Mouse (Mus musculus) testis, adult 2 months (tissue): ENCODE measurements around the gene Nipsnap1. TPM values are rescaled to one million over a fixed set of nuclear protein-coding genes. Genes with fewer than 3 reads are reported as not detected.

ENCODE experiments used
- H3K27ac ChIP-seq: fragments of 200-500 bp; 2 replicates; pipeline ENCODE4 v1.5.1; 2012; ENCODE audit warnings: low read depth, low read length; ENCODE audit not compliant: control insufficient read depth, insufficient read depth
- H3K27me3 ChIP-seq: fragments of 200-500 bp; 2 replicates; pipeline ENCODE4 v1.6.1; 2012; ENCODE audit warnings: mild to moderate bottlenecking, low read length, moderate library complexity; ENCODE audit not compliant: control insufficient read depth, insufficient read depth
- H3K36me3 ChIP-seq: fragments of 200-500 bp; 2 replicates; pipeline ENCODE4 v1.6.1; 2012; ENCODE audit warnings: mild to moderate bottlenecking, low read length; ENCODE audit not compliant: control insufficient read depth, insufficient read depth
- H3K4me1 ChIP-seq: fragments of 200-500 bp; 2 replicates; pipeline ENCODE4 v1.6.1; 2012; ENCODE audit warnings: low read length; ENCODE audit not compliant: control insufficient read depth, insufficient read depth
- H3K4me3 ChIP-seq: fragments of 200-500 bp; 2 replicates; pipeline ENCODE4 v1.5.1; 2012; ENCODE audit warnings: low read depth, mild to moderate bottlenecking, low read length, moderate library complexity, mixed read lengths; ENCODE audit not compliant: control insufficient read depth
- CTCF ChIP-seq: fragments of 200-500 bp; IDR thresholded peaks from 2 replicates; pipeline ENCODE4 v1.5.1; 2012; ENCODE audit warnings: low read depth, mild to moderate bottlenecking, inconsistent platforms, low read length, moderate library complexity; ENCODE audit not compliant: control insufficient read depth, insufficient read depth, insufficient replicate concordance
- POLR2A ChIP-seq: fragments of 200-500 bp; IDR thresholded peaks from 2 replicates; pipeline ENCODE4 v1.6.1; 2012; ENCODE audit warnings: low read depth, mild to moderate bottlenecking, inconsistent platforms, low read length, moderate library complexity; ENCODE audit not compliant: control insufficient read depth
- polyA plus RNA-seq: library from polyadenylated mRNA; depleted of rRNA; stranded (reverse); fragments of >200 nt; gene quantifications from 2 replicates; pipeline ENCODE4 v1.2.3, GENCODE M21; 2012; rRNA removed

Nipsnap1 gene
- 2.7 and 3.7 TPM in 2 replicates for polyA plus RNA-seq

GRCm38 (mm10) chr11:4873755-4874475 is at the start of gene Nipsnap1:
TSS of gene Nipsnap1 (plus strand) at chr11:4873951.
- Histone ChIP-seq H3K4me1 (peaks cover 9% of the 10 kb centered on the region), H3K36me3 (no peaks in the 10 kb centered on the region)
- TF ChIP-seq POLR2A (peak; percentile 49; the same call in 1 of the 2 replicates), CTCF (no peak)

GRCm38 (mm10) chr11:4826152-4826778 is 47.5 kb upstream of the Nipsnap1 start:
- H3K27me3 ChIP-seq: no peaks in the 10 kb centered on the region
- TF ChIP-seq CTCF (no peak), POLR2A (no peak)
- no peaks in the 10 kb centered on the region for H3K36me3 ChIP-seq
- H3K27ac ChIP-seq: no peak overlapping the region
- H3K4me1 ChIP-seq: no peaks in the 10 kb centered on the region; the same call in 1 of the 2 replicates
- H3K4me3 ChIP-seq: no peak overlapping the region

More at GRCm38 (mm10) chr11:4873755-4874475, at the start of gene Nipsnap1:
- Histone ChIP-seq H3K27ac (no peak within 1 kb of the TSS), H3K27me3 (no peaks in the 10 kb centered on the region), H3K4me3 (peak within 1 kb of the TSS; percentile 83)

- H3K36me3 ChIP-seq: no peaks in the 10 kb centered on the region
- TF ChIP-seq CTCF: no peak
- no peak for TF ChIP-seq POLR2A
- H3K27ac ChIP-seq: 0 out of 2 replicates have a peak overlapping the region, but pooled peaks have one; percentile 9
- no peak overlapping the region for H3K4me3 ChIP-seq
- no peaks in the 10 kb centered on the region for H3K27me3 ChIP-seq
- no peaks in the 10 kb centered on the region; the same call in 1 of the 2 replicates for H3K4me1 ChIP-seq
Observed at GRCm38 (mm10) chr11:4827340-4827739, 46.4 kb upstream of the Nipsnap1 start.

- H3K36me3 ChIP-seq: no peaks in the 10 kb centered on the region
- no peak for TF ChIP-seq POLR2A
- TF ChIP-seq CTCF: no peak
Observed at GRCm38 (mm10) chr11:4827916-4828315, 45.8 kb upstream of the Nipsnap1 start.

DNA sequence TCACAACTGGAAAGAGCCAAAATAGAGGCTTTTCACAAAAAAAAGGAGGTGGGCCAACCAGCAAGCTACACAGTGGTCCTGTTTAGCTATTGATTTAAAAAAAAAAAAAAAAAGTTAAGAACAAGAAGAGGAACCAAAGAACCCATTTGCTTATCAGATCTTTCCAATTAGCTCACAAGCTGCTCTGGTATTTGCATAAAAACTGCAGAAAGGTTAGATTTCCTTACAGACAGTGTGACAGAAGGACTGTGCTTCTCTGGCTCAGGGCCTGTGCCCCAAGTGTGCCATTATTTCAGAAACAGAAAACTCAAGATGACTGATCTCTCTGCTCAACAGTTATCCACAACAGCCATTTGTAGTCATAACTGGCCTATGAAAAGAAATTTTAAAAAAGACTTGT is 42.7 kb upstream of the Nipsnap1 start:
- Histone ChIP-seq H3K4me1 (peaks cover 5% of the 10 kb centered on the region), H3K4me3 (no peak overlapping the region), H3K27ac (no peak overlapping the region), H3K27me3 (no peaks in the 10 kb centered on the region), H3K36me3 (no peaks in the 10 kb centered on the region)
- TF ChIP-seq CTCF: no peak
- no peak for TF ChIP-seq POLR2A

More at GRCm38 (mm10) chr11:4827916-4828315, 45.8 kb upstream of the Nipsnap1 start:
- Histone ChIP-seq H3K4me1 (no peaks in the 10 kb centered on the region; the same call in 1 of the 2 replicates), H3K27ac (0 out of 2 replicates have a peak overlapping the region, but pooled peaks have one; percentile 9), H3K27me3 (no peaks in the 10 kb centered on the region), H3K4me3 (no peak overlapping the region)

- Histone ChIP-seq H3K4me1 (peaks cover 5% of the 10 kb centered on the region), H3K27ac (no peak overlapping the region), H3K4me3 (no peak overlapping the region), H3K36me3 (no peaks in the 10 kb centered on the region), H3K27me3 (no peaks in the 10 kb centered on the region)
- no peak for TF ChIP-seq POLR2A
- TF ChIP-seq CTCF: no peak
Observed at GRCm38 (mm10) chr11:4833295-4833939, 40.3 kb upstream of the Nipsnap1 start.

DNA sequence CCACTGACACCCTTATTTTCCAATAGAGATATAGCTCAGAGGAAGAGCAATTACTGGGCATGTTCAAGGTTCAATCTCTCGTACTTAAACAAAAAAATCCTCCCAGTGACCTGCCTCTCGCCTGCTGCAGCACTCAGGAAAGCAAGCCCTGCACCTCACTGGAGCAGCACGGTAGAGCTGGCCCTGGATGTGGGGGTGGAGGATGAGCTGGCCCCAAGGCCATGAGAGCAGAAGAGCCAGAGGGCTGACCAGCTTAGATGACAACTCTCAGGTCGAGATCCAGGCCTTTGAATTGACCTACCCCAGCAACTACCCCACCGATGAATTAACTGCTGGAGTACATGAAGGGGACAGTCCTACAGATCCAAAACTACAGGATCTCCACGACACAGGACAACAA is 38.3 kb upstream of the Nipsnap1 start:
- Histone ChIP-seq H3K4me1 (peaks cover 5% of the 10 kb centered on the region), H3K4me3 (no peak overlapping the region), H3K36me3 (no peaks in the 10 kb centered on the region), H3K27ac (no peak overlapping the region), H3K27me3 (no peaks in the 10 kb centered on the region)
- TF ChIP-seq CTCF (no peak), POLR2A (no peak)
